Mouse (Mus musculus) myocyte (in vitro differentiated cells): ENCODE data around the gene Sparc.

ENCODE experiments used
- E2F4 ChIP-seq: IDR thresholded peaks from one replicate; pipeline ENCODE4 v1.6.1; 2011; ENCODE audit warnings: mild to moderate bottlenecking, control low read depth, moderate library complexity; ENCODE audit not compliant: insufficient read depth
- MAX ChIP-seq: IDR thresholded peaks from one replicate; pipeline ENCODE4 v1.6.1; 2011; ENCODE audit warnings: low read depth, mild to moderate bottlenecking, control low read depth
- MYOG ChIP-seq, 3 experiments: IDR thresholded peaks; one replicate each; pipeline ENCODE4 v1.6.1; 2011; ENCODE audit warnings: control low read depth in 2 of 3, low read depth in 2 of 3, mild to moderate bottlenecking in 2 of 3; ENCODE audit not compliant: insufficient read length in 2 of 3, control insufficient read depth in 1 of 3, insufficient read depth in 1 of 3
- POLR2A ChIP-seq: IDR thresholded peaks from one replicate; pipeline ENCODE4 v1.6.1; 2011; ENCODE audit warnings: low read depth, mild to moderate bottlenecking, control low read depth, moderate library complexity; ENCODE audit not compliant: insufficient read length
- SRF ChIP-seq: IDR thresholded peaks from one replicate; pipeline ENCODE4 v1.6.1; 2011; ENCODE audit warnings: low read depth; ENCODE audit not compliant: control insufficient read depth, insufficient read length
- TCF12 ChIP-seq: IDR thresholded peaks from one replicate; pipeline ENCODE4 v1.6.1; 2011; ENCODE audit warnings: mild to moderate bottlenecking, control low read depth; ENCODE audit not compliant: poor library complexity, insufficient read depth, severe bottlenecking
- USF1 ChIP-seq: IDR thresholded peaks from one replicate; pipeline ENCODE4 v1.6.1; 2011; ENCODE audit warnings: low read depth, mild to moderate bottlenecking, control low read depth, moderate library complexity

DNA sequence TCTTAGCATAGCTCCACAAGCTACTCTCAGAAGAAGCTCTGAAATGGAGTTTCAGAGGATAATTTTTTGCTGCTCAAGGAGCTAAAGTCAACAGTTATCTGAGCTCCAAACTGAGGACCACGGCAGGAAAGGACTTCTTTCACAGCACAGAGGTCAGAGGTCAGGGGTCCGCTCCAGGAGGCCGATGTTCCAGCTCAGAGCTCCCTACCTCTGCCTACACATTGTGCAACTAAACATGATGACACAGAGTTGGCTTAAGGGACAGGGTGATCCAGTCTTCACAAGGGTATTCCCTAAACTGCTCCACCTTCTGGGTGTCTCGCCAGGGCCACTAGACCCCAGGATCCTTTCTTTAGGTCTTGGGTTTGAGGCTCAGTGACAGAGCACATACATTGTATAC, 35.5 kb upstream of the Sparc start:
- TF ChIP-seq USF1 = no peak
- TF ChIP-seq MYOG (IDR thresholded peaks at IDR 0.05; ENCODE audit: control insufficient read depth in 1 of 3, insufficient read depth in 1 of 3, insufficient read length in 2 of 3, low read depth in 2 of 3) = no peak
- no peak for TF ChIP-seq E2F4
- TF ChIP-seq SRF = no peak
- TF ChIP-seq TCF12 = no peak
- no peak for TF ChIP-seq POLR2A
- no peak for TF ChIP-seq MAX
